Mouse (Mus musculus) hindbrain, embryonic 11.5 days (tissue): ENCODE results near the gene Zfp454. TPM values are rescaled to one million over a fixed set of nuclear protein-coding genes. Genes with fewer than 3 reads are reported as not detected.

ENCODE experiments used
- ATAC-seq: fragments of 200-750 bp; cut with Nextera tagmentation; 2 replicates; pipeline ENCODE4 v1.8.0; 2017; ENCODE audit warnings: mild to moderate bottlenecking, moderate TSS enrichment, moderate library complexity; ENCODE audit not compliant: low FRiP score
- DNase-seq: peaks from one replicate; pipeline ENCODE4 v3.0.0-alpha.2; 2015; ENCODE audit warnings: low spot score
- H3K27ac ChIP-seq: fragments of 300-500 bp; sonication (generic); 2 replicates; pipeline ENCODE4 v1.5.1; 2014; ENCODE audit warnings: mild to moderate bottlenecking, low read depth, low read length
- H3K27me3 ChIP-seq: fragments of 300-500 bp; sonication (generic); 2 replicates; pipeline ENCODE4 v1.6.1; 2014; ENCODE audit warnings: mild to moderate bottlenecking, low read length, moderate library complexity, mixed read lengths; ENCODE audit not compliant: control insufficient read depth, insufficient read depth
- H3K36me3 ChIP-seq: fragments of 300-500 bp; sonication (generic); 2 replicates; pipeline ENCODE4 v1.6.1; 2014; ENCODE audit warnings: mild to moderate bottlenecking, low read length, moderate library complexity, mixed read lengths; ENCODE audit not compliant: control insufficient read depth, insufficient read depth
- H3K4me1 ChIP-seq: fragments of 300-500 bp; sonication (generic); replicated peaks from 2 replicates; pipeline ENCODE4 v1.6.1; 2014; ENCODE audit warnings: low read length, mixed read lengths; ENCODE audit not compliant: control insufficient read depth, insufficient read depth
- H3K4me2 ChIP-seq: fragments of 300-500 bp; sonication (generic); replicated peaks from 2 replicates; pipeline ENCODE4 v1.6.1; 2014; ENCODE audit warnings: mild to moderate bottlenecking, low read depth, low read length
- H3K4me3 ChIP-seq: fragments of 300-500 bp; sonication (generic); 2 replicates; pipeline ENCODE4 v1.5.1; 2014; ENCODE audit warnings: low read depth, low read length
- H3K9ac ChIP-seq: fragments of 300-500 bp; sonication (generic); 2 replicates; pipeline ENCODE4 v1.6.1; 2014; ENCODE audit warnings: low read depth, low read length
- H3K9me3 ChIP-seq: fragments of 300-500 bp; sonication (generic); 2 replicates; pipeline ENCODE4 v1.6.1; 2016; ENCODE audit warnings: low read length; ENCODE audit not compliant: control insufficient read depth
- WGBS: fragments of 180-500 bp; shearing (Covaris S2); extraction: QIAGEN DNeasy Blood & Tissue Kit; methylation state at CpG from one replicate; pipeline ENCODE4 v1.1.7; 2014; 5-methylcytosine and 5-hydroxymethylcytosine counted together
- polyA plus RNA-seq: library from polyadenylated mRNA; unstranded; fragments of >200 nt; fragmentation: Nextera tagmentation; extraction: Ambion mirVana; gene quantifications from 2 replicates; pipeline ENCODE4 v1.2.1, GENCODE M21; 2014

Gene Zfp454
- 15.5 and 16.4 TPM in 2 replicates for polyA plus RNA-seq

GRCm38 (mm10) chr11:50887390-50888128 is at the start of gene Zfp454:
Gene Zfp454, minus strand, starts transcription at chr11:50887651.
- peak; percentile 95 for ATAC-seq
- Histone ChIP-seq H3K36me3 (no peaks in the 10 kb centered on the region), H3K9ac (peak within 1 kb of the TSS; percentile 67), H3K4me2 (peak within 1 kb of the TSS; percentile 64), H3K27me3 (no peaks in the 10 kb centered on the region), H3K4me3 (peak within 1 kb of the TSS; percentile 42), H3K9me3 (no peaks in the 10 kb centered on the region), H3K27ac (peak within 1 kb of the TSS; percentile 24; the same call in 1 of the 2 replicates), H3K4me1 (no peaks in the 10 kb centered on the region; the same call in 1 of the 2 replicates)
- WGBS = 7% methylated on average over 26 of the region's 26 CpGs
- DNase-seq = peak; percentile 95

GRCm38 (mm10) chr11:50932040-50932439 is 44.6 kb upstream of the Zfp454 start:
- H3K36me3 ChIP-seq = no peaks in the 10 kb centered on the region
- DNase-seq = peak; percentile 6
- H3K27ac ChIP-seq = no peak overlapping the region
- no peak overlapping the region; the same call in 1 of the 2 replicates for H3K4me2 ChIP-seq
- H3K9me3 ChIP-seq = no peaks in the 10 kb centered on the region
- peak; percentile 65 for ATAC-seq
- H3K4me3 ChIP-seq = no peak overlapping the region
- no peak overlapping the region for H3K9ac ChIP-seq
- 76% methylated on average over 1 of the region's 1 CpGs for WGBS
- H3K27me3 ChIP-seq = no peaks in the 10 kb centered on the region
- H3K4me1 ChIP-seq = no peaks in the 10 kb centered on the region

GRCm38 (mm10) chr11:50931451-50931866 is 44.0 kb upstream of the Zfp454 start, which contains the start of gene Zfp354b:
Gene Zfp354b, minus strand, starts transcription at chr11:50931633.
- Histone ChIP-seq H3K4me1 (no peaks in the 10 kb centered on the region), H3K27me3 (no peaks in the 10 kb centered on the region), H3K9ac (peak within 1 kb of the TSS; percentile 72), H3K27ac (no peak within 1 kb of the TSS), H3K4me2 (peak within 1 kb of the TSS; percentile 54), H3K4me3 (peak within 1 kb of the TSS; percentile 53), H3K36me3 (no peaks in the 10 kb centered on the region), H3K9me3 (no peaks in the 10 kb centered on the region)
- DNase-seq = peak; percentile 94
- peak; percentile 97 for ATAC-seq
- WGBS = 0% methylated on average over 18 of the region's 18 CpGs

- H3K36me3 ChIP-seq = no peaks in the 10 kb centered on the region
- H3K4me3 ChIP-seq = peak overlapping the region; percentile 53
- H3K9ac ChIP-seq = peak overlapping the region; percentile 72
- H3K4me2 ChIP-seq = peak overlapping the region; percentile 54
- no peak overlapping the region for H3K27ac ChIP-seq
- peak; percentile 66 for ATAC-seq
- no peaks in the 10 kb centered on the region for H3K27me3 ChIP-seq
- no peak for DNase-seq
- H3K9me3 ChIP-seq = no peaks in the 10 kb centered on the region
- H3K4me1 ChIP-seq = no peaks in the 10 kb centered on the region
- WGBS = 2% methylated on average over 16 of the region's 16 CpGs
Observed at GRCm38 (mm10) chr11:50931021-50931420, 43.6 kb upstream of the Zfp454 start.

- 30% methylated on average over 14 of the region's 14 CpGs for WGBS
- peak overlapping the region; percentile 53 for H3K4me3 ChIP-seq
- no peak for ATAC-seq
- no peak for DNase-seq
- H3K27me3 ChIP-seq = no peaks in the 10 kb centered on the region
- H3K9ac ChIP-seq = peak overlapping the region; percentile 72
- no peak overlapping the region for H3K27ac ChIP-seq
- no peaks in the 10 kb centered on the region for H3K36me3 ChIP-seq
- H3K4me1 ChIP-seq = no peaks in the 10 kb centered on the region
- H3K9me3 ChIP-seq = no peaks in the 10 kb centered on the region
- peak overlapping the region; percentile 54 for H3K4me2 ChIP-seq
Observed at GRCm38 (mm10) chr11:50930469-50931014, 43.1 kb upstream of the Zfp454 start.

GRCm38 (mm10) chr11:50915671-50916320 is 28.3 kb upstream of the Zfp454 start, which contains the start of gene Zfp2:
Gene Zfp2, minus strand, starts transcription at chr11:50916165.
- Histone ChIP-seq H3K4me3 (peak within 1 kb of the TSS; percentile 88), H3K27me3 (no peaks in the 10 kb centered on the region), H3K9ac (peak within 1 kb of the TSS; percentile 94), H3K4me1 (no peaks in the 10 kb centered on the region), H3K9me3 (peaks cover 6% of the 10 kb centered on the region; the same call in 1 of the 2 replicates), H3K4me2 (peak within 1 kb of the TSS; percentile 42), H3K36me3 (peaks cover 12% of the 10 kb centered on the region), H3K27ac (peak within 1 kb of the TSS; percentile 76)
- under 1% methylated on average over 47 of the region's 47 CpGs for WGBS
- DNase-seq = peak; percentile 94
- peak; percentile 98 for ATAC-seq

- Histone ChIP-seq H3K36me3 (peaks cover 26% of the 10 kb centered on the region), H3K27me3 (no peaks in the 10 kb centered on the region), H3K4me1 (no peaks in the 10 kb centered on the region), H3K4me2 (no peak overlapping the region), H3K9ac (no peak overlapping the region), H3K4me3 (no peak overlapping the region), H3K27ac (no peak overlapping the region), H3K9me3 (peaks cover 6% of the 10 kb centered on the region; the same call in 1 of the 2 replicates)
- ATAC-seq (no peak), DNase-seq (no peak)
- 93% methylated on average over 3 of the region's 3 CpGs for WGBS
Observed at GRCm38 (mm10) chr11:50914461-50914860, 27.0 kb upstream of the Zfp454 start.

- Histone ChIP-seq H3K4me2 (no peak overlapping the region), H3K4me1 (no peaks in the 10 kb centered on the region), H3K27ac (no peak overlapping the region), H3K4me3 (no peak overlapping the region), H3K9ac (no peak overlapping the region), H3K27me3 (no peaks in the 10 kb centered on the region), H3K36me3 (peaks cover 28% of the 10 kb centered on the region), H3K9me3 (peaks cover 6% of the 10 kb centered on the region; the same call in 1 of the 2 replicates)
- WGBS = 95% methylated on average over 1 of the region's 1 CpGs
- ATAC-seq (no peak), DNase-seq (no peak)
Observed at GRCm38 (mm10) chr11:50913301-50913700, 25.9 kb upstream of the Zfp454 start.
